Mouse (Mus musculus) left cerebral cortex, postnatal 25 days (tissue): ENCODE results near the gene E2f7. TPM values are rescaled to one million over a fixed set of nuclear protein-coding genes. Genes with fewer than 3 reads are reported as not detected.

ENCODE experiments used
- DNase-seq, 2 experiments: peaks; one replicate each; pipeline ENCODE4 v3.0.0; 2022; ENCODE audit warnings: low spot score in 2 of 2, mixed read lengths in 1 of 2
- intact Hi-C: fragments of 180-260 bp; cut with DNase I; formaldehyde crosslinking; loops from one replicate; pipeline ENCODE4 v1.15.1; 2025
- total RNA-seq, 2 experiments: library from RNA; stranded (reverse); gene quantifications; 2 replicates each; pipeline ENCODE4 v1.2.3; 2021

Gene E2f7
- total RNA-seq, 2 experiments from 2014 or later, result 0.69 to 0.92 TPM

DNA sequence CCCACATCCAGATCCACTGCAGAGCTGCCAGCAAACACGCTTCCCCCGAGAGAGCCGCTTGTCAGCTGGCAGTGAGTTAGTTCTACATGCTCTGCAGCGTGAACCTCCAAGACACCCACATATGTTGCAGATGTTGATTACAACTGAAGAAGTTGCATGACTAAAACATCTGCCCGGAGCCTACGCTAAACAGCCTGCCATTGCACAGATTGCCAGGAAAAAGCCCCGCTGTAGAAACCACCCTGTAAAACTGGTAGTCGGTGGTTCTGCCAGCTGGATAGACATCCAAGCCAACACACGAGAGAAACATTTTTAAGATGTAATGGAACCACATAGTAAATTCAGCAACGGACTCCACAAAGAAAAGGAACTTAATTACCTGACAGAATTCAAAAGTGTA lies 24.3 kb downstream of the E2f7 start:
- peak; percentile 23 to 40 for DNase-seq

GRCm38 (mm10) chr10:110773201-110773600 lies 28.0 kb downstream of the E2f7 start:
- intact Hi-C loops, result no loop called here
- no peak for DNase-seq

More for the DNA sequence above, 24.3 kb downstream of the E2f7 start:
- intact Hi-C loops, result no loop called here

DNA sequence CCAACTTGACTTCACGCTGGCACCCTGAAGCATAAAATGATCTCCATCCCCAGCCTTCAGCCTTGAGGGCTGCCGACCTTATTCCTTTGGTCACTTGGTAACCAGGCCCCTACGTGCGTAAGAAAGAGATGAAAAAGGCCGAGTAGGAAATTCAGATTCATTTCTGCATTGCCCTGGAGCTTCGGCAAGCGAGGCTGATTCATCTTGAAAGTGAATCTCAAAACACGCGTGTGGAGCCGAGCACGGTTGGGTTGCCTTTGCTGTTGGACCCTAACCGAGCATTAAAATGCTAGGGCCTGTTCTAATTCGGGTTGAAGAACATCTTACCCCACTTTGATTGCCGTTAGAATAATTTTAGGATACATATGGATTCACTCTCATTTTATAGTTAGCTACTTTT lies 28.6 kb downstream of the E2f7 start:
- intact Hi-C loops, result no loop called here
- DNase-seq, result peak in 1 of 2 experiments; percentile 14

GRCm38 (mm10) chr10:110781772-110782171 lies 36.5 kb downstream of the E2f7 start:
- no peak for DNase-seq
- intact Hi-C loops, result no loop called here

GRCm38 (mm10) chr10:110782655-110783054 lies 37.4 kb downstream of the E2f7 start:
- intact Hi-C loops, result no loop called here
- peak in 1 of 2 experiments; percentile 9 for DNase-seq

- DNase-seq, result no peak
- intact Hi-C loops, result loop anchor here (5.0 kb wide), 1 partner anchor 124 kb away; no protein-coding TSS in a partner anchor
Measured at GRCm38 (mm10) chr10:110788049-110788752, 43.0 kb downstream of the E2f7 start.

DNA sequence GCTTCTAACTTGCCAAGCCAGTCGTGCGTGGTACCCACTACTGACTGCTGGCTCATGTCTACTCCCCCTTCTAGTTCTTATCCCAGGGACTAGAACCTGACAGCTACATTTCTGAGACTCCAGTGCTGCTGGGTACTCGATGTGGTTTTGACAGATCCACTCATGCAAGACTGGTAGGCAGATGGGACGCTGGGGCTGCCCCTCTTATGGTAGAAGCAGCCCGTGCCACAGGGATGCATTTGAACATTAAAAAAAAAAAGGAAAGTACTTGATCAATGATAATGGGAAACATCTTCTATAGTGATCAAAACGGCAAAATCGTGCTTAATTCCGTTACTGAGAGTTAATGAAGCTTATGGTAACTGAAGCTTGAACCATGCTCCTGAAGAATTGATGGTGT lies 44.4 kb downstream of the E2f7 start:
- intact Hi-C loops, result loop anchor here (5.0 kb wide), 4 partner anchors 123 to 318 kb away; no protein-coding TSS in a partner anchor
- no peak for DNase-seq

GRCm38 (mm10) chr10:110793150-110793787 lies 48.0 kb downstream of the E2f7 start:
- intact Hi-C loops, result loop anchor here (5.0 kb wide), 3 partner anchors 129 to 314 kb away; no protein-coding TSS in a partner anchor

DNA sequence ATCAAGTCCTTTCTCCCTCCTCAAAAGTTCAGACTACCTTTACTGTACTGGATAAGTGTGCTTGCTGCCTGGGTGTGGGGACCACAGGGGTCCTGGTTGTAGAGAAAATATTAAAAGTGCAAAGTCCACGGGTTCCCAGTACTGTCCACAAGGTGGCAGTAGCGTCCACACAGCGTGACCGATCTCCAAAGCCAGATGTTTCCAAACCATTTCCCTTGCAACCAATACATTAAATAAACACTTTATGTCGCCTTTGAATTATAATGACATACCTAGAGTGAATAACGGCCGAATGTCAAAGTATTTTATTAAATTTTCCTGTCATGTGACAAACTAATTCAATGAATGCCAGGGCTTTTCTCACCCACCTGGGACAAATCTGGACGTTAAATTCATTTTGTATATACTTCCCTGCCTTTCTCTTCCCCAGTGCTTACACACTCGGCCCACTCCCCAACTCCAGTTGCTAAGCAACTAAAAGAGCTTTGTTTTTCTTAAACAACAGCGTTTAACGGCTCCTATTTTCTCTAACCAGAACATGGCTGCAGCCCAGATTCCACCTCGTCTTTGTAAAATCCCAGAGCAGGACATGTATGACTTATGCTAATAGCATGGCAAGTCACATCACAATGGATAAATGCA lies 49.4 kb downstream of the E2f7 start:
- DNase-seq, result peak; percentile 31 to 36
- intact Hi-C loops, result loop anchor here (5.0 kb wide), 3 partner anchors 128 to 313 kb away; no protein-coding TSS in a partner anchor

More at GRCm38 (mm10) chr10:110793150-110793787, 48.0 kb downstream of the E2f7 start:
- no peak for DNase-seq

DNA sequence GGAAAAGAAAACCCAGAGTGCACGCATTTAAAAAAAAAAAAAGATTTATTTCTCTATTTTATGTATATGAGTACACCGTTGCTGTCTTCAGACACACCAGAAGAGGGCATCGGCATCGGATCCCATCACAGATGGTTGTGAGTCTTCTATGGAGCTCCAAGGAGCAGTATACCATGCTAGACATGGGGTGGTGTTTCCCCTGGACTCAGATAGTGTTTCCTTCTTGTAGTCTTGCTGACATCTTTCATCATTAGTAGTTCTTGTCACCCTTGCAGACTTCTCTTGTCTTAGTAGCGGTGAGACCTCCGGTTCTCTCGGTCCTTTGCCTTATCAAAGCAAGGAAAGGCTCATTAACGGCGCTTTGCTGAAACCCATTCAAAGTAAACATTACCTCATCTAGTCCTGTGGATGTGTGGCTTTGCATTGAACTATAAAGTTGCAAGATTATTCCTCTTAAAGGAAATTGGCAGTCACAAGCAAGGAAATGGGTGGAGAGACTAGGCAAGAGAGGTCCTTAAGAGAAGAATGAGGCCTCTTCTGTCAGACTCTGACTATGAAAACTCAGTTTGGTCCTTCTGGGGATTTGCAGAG lies 50.1 kb downstream of the E2f7 start:
- intact Hi-C loops, result no loop called here
- peak in 1 of 2 experiments; percentile 9 for DNase-seq

- intact Hi-C loops, result no loop called here
Measured at GRCm38 (mm10) chr10:110801296-110801695, 56.1 kb downstream of the E2f7 start.

GRCm38 (mm10) chr10:110804279-110805024 lies 59.2 kb downstream of the E2f7 start:
- no peak for DNase-seq
- intact Hi-C loops, result no loop called here

More at GRCm38 (mm10) chr10:110801296-110801695, 56.1 kb downstream of the E2f7 start:
- DNase-seq, result no peak

GRCm38 (mm10) chr10:110805025-110805740 lies 59.9 kb downstream of the E2f7 start:
- intact Hi-C loops, result no loop called here
- DNase-seq, result peak in 1 of 2 experiments; percentile 28

- no peak for DNase-seq
- intact Hi-C loops, result no loop called here
Measured at GRCm38 (mm10) chr10:110806471-110806870, 61.2 kb downstream of the E2f7 start.

- intact Hi-C loops, result loop anchor here (5.0 kb wide), 1 partner anchor 107 kb away; the partner anchor contains the start of gene Csrp2
- DNase-seq, result no peak
Measured at GRCm38 (mm10) chr10:110810528-110810927, 65.3 kb downstream of the E2f7 start.

- DNase-seq, result no peak
- intact Hi-C loops, result loop anchor here (5.0 kb wide), 1 partner anchor 106 kb away; the partner anchor contains the start of gene Csrp2
Measured at GRCm38 (mm10) chr10:110811209-110811861, 66.1 kb downstream of the E2f7 start.

- DNase-seq, result no peak
- intact Hi-C loops, result loop anchor here (5.0 kb wide), 1 partner anchor 105 kb away; the partner anchor contains the start of gene Csrp2
Measured at GRCm38 (mm10) chr10:110811862-110812225, 66.6 kb downstream of the E2f7 start.

DNA sequence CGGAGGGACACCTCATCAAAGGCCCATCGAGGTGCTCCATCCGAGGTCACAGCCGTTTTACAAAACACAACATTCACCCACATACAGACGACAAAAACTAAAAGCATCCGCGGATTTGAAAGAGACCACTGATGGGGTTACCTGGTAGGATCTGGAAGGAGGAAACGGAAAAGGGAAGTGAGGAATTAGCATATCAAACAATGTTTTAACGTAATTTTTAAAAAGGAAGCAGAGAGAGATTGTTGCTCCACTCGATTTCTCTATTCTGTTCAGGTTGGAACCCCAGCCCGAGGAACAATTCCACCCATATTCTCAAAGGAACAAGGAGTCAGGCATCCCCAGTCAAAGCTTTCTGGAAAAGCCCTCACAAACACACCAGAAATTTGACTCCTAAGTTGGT lies 75.9 kb downstream of the E2f7 start:
- intact Hi-C loops, result no loop called here
- DNase-seq, result no peak
